Mouse (Mus musculus): ENCODE measurements around the gene Fam181a. TPM values are rescaled to one million over a fixed set of nuclear protein-coding genes. Genes with fewer than 3 reads are reported as not detected.

The Fam181a gene
- polyA plus RNA-seq, 1 experiment from 2014 or later, result not detected

DNA sequence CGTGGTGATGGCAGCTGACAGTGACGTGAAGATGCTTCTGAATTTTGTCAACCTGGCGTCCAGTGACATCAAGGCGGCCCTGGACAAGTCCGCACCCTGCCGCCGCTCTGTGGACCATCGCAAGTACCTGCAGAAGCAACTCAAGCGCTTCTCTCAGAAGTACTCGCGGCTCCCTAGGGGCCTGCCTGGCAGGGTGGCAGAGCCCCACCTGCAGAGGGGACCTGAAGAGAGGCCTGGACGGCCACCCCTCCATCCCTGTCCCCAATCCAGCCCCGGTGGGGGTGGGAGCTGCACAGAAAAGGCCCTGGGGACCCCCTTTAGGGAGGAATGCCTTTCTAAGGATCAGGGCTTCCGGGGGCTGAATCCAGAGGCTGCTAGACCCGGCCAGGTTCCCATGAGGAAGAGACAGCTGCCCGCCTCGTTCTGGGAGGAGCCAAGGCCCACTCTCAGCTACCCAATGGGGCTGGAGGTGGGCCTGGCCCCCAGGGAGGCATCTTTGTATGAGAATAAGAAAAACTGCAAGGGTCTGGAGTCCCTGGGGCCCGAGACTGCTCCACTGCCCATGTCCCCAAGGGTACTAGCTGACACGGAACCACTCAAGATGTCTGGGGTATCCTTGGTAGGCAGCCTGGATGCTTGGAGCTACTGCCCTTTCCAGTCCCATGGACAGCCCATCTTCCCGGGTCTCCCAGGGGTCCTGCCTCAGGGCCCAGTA, 5.2 kb downstream of the Fam181a start:
- no peak for ATAC-seq (ENCODE audit: borderline replicate concordance, extremely low read depth, low FRiP score, low TSS enrichment)
- H3K4me1 ChIP-seq, result peaks cover 8% of the 10 kb centered on the region; the same call in 1 of the 2 replicates
- H3K36me3 ChIP-seq, result no peaks in the 10 kb centered on the region
- no peak overlapping the region for H3K27ac ChIP-seq
- no peaks in the 10 kb centered on the region for H3K9me3 ChIP-seq
- no peak overlapping the region for H3K4me2 ChIP-seq
- H3K4me3 ChIP-seq, result no peak overlapping the region
- WGBS, result 43% methylated on average over 20 of the region's 20 CpGs
- peaks cover 24% of the 10 kb centered on the region; the same call in 1 of the 2 replicates for H3K27me3 ChIP-seq
- H3K9ac ChIP-seq, result no peak overlapping the region

DNA sequence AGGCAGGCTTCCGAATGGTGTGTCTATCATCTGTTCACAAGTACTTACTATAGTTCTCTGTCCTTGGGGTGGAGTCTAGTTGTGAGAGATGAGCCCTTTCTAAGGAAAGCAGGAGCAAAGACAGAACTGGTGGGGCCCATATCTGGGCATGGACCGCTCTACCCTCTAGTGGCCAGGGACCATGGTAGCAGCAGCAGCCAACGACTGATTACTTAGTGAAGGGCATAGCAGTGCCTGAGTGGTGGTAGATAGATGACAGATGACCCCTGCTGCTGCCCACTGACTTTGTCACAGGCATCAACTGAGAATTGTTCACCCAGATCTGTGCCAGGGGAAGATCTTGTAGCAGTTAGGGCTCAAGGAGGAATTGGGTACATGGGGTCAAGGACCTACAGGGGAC, 12.0 kb downstream of the Fam181a start:
- Histone ChIP-seq H3K27ac (no peak overlapping the region), H3K4me3 (no peak overlapping the region), H3K36me3 (no peaks in the 10 kb centered on the region), H3K9me3 (no peaks in the 10 kb centered on the region), H3K4me2 (no peak overlapping the region), H3K27me3 (peaks cover 17% of the 10 kb centered on the region), H3K4me1 (peaks cover 6% of the 10 kb centered on the region; the same call in 1 of the 2 replicates), H3K9ac (no peak overlapping the region)
- ATAC-seq (ENCODE audit: borderline replicate concordance, extremely low read depth, low FRiP score, low TSS enrichment), result no peak
- 38% methylated on average over 3 of the region's 3 CpGs for WGBS

DNA sequence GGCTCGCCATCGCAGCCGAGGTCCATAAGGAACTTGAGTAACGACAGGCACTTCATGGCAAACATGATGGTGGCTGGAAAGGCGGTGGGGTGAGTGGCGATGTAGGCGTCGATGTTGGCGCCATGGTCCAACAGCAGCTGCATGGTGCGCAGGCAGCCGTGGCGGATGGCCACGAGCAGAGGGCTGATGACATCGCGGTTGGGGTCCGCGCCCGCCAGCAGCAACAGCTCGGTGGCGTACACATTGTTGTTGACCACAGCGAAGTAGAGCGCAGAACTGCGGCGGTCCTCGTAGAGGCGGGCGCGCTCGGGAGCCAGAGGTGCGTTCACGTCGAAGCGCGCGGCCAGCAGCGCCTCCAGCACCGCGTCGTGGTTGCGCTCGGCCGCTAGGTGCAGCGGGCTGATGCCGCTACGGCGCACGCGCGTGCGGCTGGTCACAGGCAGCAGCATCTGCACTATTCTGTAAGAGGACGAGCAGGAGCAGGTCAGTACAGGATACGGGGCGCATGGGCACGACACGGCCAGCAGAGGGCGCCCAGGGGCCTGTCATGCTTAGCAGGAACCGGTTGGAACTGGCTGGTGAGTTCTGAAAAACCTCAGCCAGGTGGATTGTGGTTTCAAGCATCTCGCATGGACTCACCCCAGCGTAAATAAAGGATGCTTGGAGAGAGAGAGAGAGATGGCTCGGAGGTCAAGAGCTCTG, 14.5 kb downstream of the Fam181a start:
- WGBS, result 5% methylated on average over 60 of the region's 60 CpGs
- ATAC-seq (ENCODE audit: borderline replicate concordance, extremely low read depth, low FRiP score, low TSS enrichment), result peak; percentile 83
- no peak overlapping the region for H3K9ac ChIP-seq

DNA sequence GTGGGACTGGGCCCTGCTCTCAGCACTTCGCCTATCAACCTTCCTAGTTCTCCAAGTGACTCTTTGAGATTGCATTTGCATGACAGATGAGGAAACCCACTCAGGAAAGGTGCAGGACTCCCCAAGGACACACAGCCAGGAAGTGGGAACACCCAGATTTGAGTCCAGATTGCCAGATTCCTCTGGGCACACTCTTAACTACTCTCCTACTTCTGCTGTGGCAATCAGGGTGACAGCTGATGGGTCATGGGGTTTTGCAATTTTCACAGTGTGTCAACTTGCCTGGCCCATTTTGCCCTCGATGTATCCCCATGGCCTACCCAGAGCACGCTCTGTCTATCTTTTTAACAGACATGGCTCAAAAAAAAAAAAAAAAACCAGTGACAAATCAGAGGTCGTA, 15.8 kb downstream of the Fam181a start:
- Histone ChIP-seq H3K9me3 (no peaks in the 10 kb centered on the region), H3K9ac (no peak overlapping the region), H3K4me1 (peaks cover 6% of the 10 kb centered on the region; the same call in 1 of the 2 replicates), H3K4me2 (no peak overlapping the region), H3K36me3 (no peaks in the 10 kb centered on the region), H3K27ac (no peak overlapping the region), H3K4me3 (no peak overlapping the region), H3K27me3 (peaks cover 17% of the 10 kb centered on the region)
- WGBS, result 63% methylated on average over 4 of the region's 4 CpGs
- no peak for ATAC-seq (ENCODE audit: borderline replicate concordance, extremely low read depth, low FRiP score, low TSS enrichment)

More for the DNA sequence above, 14.5 kb downstream of the Fam181a start:
- no peaks in the 10 kb centered on the region for H3K36me3 ChIP-seq
- H3K4me3 ChIP-seq, result peak overlapping the region; percentile 27
- peak overlapping the region; percentile 64 for H3K4me2 ChIP-seq
- no peak overlapping the region for H3K27ac ChIP-seq
- H3K9me3 ChIP-seq, result no peaks in the 10 kb centered on the region
- H3K4me1 ChIP-seq, result peaks cover 6% of the 10 kb centered on the region; the same call in 1 of the 2 replicates
- H3K27me3 ChIP-seq, result peaks cover 17% of the 10 kb centered on the region

DNA sequence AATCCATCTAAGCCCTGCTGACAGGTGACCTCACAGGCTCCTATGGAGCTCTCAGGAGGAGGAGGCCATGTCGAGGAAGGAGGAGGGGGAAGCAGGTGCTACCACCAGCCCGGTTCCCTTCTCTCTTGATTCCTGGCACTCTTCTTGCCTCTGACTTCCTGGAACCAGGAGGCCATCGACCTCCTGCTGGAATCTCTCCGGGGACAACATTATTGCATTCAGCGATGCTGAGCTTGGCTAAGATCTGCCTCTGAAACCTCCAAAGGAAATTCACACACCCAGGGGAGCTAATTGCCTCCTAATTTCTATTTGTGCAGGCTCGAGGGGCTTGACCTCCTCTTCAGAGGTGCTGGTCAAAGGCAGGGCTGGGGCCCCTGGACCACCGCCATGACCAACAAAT, 16.3 kb downstream of the Fam181a start:
- Histone ChIP-seq H3K36me3 (no peaks in the 10 kb centered on the region), H3K4me1 (peaks cover 6% of the 10 kb centered on the region; the same call in 1 of the 2 replicates), H3K9ac (no peak overlapping the region), H3K9me3 (no peaks in the 10 kb centered on the region), H3K4me2 (no peak overlapping the region), H3K4me3 (no peak overlapping the region), H3K27me3 (peaks cover 17% of the 10 kb centered on the region), H3K27ac (no peak overlapping the region)
- ATAC-seq (ENCODE audit: borderline replicate concordance, extremely low read depth, low FRiP score, low TSS enrichment), result no peak
- WGBS, result 23% methylated on average over 7 of the region's 7 CpGs

DNA sequence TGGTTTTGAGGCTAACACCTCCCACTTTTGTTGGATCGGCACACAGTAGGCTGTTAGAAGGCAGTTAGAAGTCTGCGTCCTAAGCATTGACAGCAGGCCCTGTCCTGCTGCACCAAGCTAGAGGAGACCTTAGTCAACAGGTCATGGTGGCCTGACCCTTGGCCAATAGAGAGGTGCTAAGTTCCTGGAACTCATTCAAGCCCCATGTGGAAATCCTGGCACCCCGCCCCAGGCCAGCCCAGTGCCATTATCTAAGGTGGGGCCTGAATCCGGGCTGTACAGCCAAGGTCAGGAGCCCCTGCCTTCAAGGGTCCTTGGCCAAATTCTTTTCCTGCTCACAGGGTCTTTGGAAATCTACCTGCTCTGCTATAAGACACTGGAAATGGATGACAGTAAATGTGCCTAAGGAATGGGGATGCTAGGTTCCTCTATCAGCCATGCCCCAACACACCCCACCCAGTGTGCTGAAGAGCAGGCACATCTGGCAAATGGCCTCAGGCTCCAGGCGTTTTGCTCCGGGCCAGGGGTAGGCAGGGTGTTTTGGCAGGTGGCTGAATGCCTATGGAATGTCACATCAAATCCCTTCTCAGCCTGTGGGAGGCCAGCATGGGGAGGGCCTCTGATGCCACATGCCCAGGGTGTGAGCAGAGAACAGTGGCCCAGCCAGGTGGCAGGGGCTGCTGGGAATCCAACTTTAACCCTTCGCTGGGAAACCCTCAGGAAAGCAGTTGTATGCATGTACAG, 17.8 kb downstream of the Fam181a start:
- 49% methylated on average over 7 of the region's 7 CpGs for WGBS
- no peak overlapping the region for H3K4me2 ChIP-seq

DNA sequence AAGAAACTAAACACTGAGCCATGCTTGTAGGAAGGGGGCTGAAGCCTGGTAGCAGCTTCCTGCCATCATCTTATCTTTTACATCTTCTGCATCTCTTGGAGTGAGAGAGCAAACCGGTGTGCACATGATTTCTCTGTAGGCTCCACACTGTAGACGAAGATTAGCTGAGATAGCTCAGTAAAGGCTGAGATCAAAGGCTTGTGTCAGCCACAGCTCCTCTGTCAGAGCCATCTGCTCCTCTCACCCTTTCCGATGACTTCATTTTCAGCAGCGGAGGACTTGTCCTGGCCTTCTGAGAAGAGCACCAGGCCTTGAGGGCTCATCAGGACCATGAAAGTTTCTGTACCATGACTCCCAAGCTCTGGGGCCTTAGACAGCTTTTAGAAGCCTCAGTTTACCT, 20.7 kb downstream of the Fam181a start:
- Histone ChIP-seq H3K36me3 (no peaks in the 10 kb centered on the region), H3K27me3 (no peaks in the 10 kb centered on the region), H3K4me3 (no peak overlapping the region), H3K4me1 (no peaks in the 10 kb centered on the region), H3K9ac (no peak overlapping the region), H3K27ac (no peak overlapping the region), H3K4me2 (no peak overlapping the region), H3K9me3 (no peaks in the 10 kb centered on the region)
- WGBS, result 30% methylated on average over 4 of the region's 4 CpGs
- no peak for ATAC-seq (ENCODE audit: borderline replicate concordance, extremely low read depth, low FRiP score, low TSS enrichment)

More for the DNA sequence above, 17.8 kb downstream of the Fam181a start:
- Histone ChIP-seq H3K27me3 (peaks cover 17% of the 10 kb centered on the region), H3K9me3 (no peaks in the 10 kb centered on the region), H3K4me1 (peaks cover 6% of the 10 kb centered on the region; the same call in 1 of the 2 replicates), H3K9ac (no peak overlapping the region), H3K27ac (no peak overlapping the region), H3K4me3 (no peak overlapping the region), H3K36me3 (no peaks in the 10 kb centered on the region)
- no peak for ATAC-seq (ENCODE audit: borderline replicate concordance, extremely low read depth, low FRiP score, low TSS enrichment)

DNA sequence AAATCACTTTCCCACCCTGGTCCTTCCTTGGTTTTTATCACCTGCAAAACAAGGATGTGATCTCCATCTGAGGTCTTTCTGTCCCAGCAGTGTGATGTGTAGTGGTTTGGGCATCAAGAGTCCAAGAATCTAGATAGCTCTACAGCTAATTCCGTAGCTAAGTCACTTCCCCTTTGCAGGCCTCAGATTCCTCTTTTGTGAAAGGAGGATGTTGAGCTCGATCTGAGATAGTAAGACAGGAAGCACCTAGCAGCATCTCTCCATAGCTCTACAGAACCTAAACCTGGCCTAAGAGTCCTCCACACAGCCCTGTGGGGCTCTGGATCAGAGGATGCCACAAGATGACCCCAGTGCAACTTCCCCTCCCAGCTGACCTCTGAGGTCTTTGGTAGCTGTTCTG, 22.1 kb downstream of the Fam181a start:
- no peak for ATAC-seq (ENCODE audit: borderline replicate concordance, extremely low read depth, low FRiP score, low TSS enrichment)
- no peak overlapping the region for H3K4me3 ChIP-seq
- H3K36me3 ChIP-seq, result no peaks in the 10 kb centered on the region
- whole genome bisulfite sequencing, result 71% methylated on average over 2 of the region's 2 CpGs
- no peak overlapping the region for H3K9ac ChIP-seq
- no peaks in the 10 kb centered on the region for H3K27me3 ChIP-seq
- no peak overlapping the region for H3K27ac ChIP-seq
- no peak overlapping the region for H3K4me2 ChIP-seq
- H3K4me1 ChIP-seq, result no peaks in the 10 kb centered on the region
- H3K9me3 ChIP-seq, result no peaks in the 10 kb centered on the region

DNA sequence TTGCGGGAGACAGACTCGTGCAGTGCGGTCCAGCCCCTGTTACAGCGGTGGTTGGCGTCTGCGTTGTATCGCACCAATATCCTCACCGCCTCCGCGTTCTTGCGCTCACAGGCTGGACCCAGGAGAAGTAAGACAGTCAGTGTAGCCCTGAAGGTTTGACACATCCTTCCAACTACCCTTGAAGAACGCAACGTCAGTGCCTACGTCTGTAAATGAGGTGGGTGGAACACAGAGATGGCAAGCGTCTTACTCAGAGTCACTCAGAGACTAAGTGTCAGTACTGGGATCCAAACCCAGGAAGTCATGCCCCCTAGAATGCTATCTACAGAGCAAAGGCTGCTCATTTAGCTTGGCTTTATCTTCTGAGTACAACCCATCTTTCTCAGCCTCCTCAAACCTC, 22.7 kb downstream of the Fam181a start:
- Histone ChIP-seq H3K27ac (no peak overlapping the region), H3K27me3 (no peaks in the 10 kb centered on the region), H3K4me1 (no peaks in the 10 kb centered on the region), H3K36me3 (no peaks in the 10 kb centered on the region), H3K9ac (no peak overlapping the region), H3K4me2 (no peak overlapping the region), H3K4me3 (no peak overlapping the region), H3K9me3 (no peaks in the 10 kb centered on the region)
- 92% methylated on average over 15 of the region's 15 CpGs for WGBS
- ATAC-seq (ENCODE audit: borderline replicate concordance, extremely low read depth, low FRiP score, low TSS enrichment), result no peak

DNA sequence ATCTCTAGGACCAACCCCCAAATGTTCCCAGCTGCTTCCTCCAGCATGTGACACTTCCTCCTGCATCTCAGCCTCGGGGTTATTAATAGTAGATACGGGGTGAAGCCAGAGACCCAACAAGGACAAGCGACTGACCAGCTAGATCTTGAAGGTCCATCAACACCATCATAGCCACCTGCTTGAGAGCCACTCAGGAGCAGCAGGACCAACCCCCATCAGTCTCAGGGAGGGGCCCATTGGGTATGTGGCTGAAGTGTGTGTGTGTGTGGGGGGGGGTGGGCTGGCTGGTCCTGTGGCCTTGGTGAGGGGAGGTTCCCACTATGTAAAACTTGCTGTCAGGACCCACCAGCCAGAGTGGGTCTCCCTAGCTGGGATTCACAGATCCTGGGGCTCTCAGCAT, 26.0 kb downstream of the Fam181a start:
- no peak overlapping the region for H3K27ac ChIP-seq
- H3K4me1 ChIP-seq, result no peaks in the 10 kb centered on the region
- H3K4me3 ChIP-seq, result no peak overlapping the region

DNA sequence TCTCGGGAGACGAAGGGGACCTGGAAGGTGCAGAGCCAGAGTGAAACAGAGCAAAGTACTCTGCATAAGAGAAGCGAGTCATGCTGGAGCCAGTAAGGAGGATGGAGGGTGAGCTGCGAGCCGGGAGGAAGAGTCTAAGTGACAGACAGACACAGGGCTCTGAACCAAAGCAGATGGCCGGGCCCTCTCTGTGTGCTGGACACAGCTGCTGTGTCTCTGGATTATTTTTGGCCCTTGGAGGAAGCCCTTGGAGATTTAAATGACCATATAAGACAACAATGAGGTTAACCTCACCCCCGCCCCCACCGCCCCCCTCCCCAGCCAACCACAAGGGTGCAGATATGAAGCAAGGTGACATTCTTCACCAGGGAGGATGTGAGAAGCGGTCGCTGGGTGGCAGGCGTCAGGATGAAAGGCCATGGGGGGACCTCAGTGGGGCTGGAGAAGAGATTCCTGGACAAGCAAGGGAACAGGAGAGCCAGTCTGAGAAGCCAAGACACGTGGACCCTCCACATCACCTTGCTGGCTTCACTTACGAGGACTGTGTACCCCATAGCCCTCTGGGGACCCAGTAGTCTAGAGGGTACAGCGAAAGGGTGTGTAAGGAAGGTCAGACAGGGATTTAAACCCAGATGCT, 27.5 kb downstream of the Fam181a start:
- Histone ChIP-seq H3K9ac (no peak overlapping the region), H3K4me3 (no peak overlapping the region), H3K4me1 (no peaks in the 10 kb centered on the region), H3K9me3 (no peaks in the 10 kb centered on the region), H3K27ac (no peak overlapping the region), H3K27me3 (no peaks in the 10 kb centered on the region), H3K36me3 (no peaks in the 10 kb centered on the region), H3K4me2 (no peak overlapping the region)
- 61% methylated on average over 14 of the region's 14 CpGs for WGBS
- ATAC-seq (ENCODE audit: borderline replicate concordance, extremely low read depth, low FRiP score, low TSS enrichment), result no peak

More for the DNA sequence above, 26.0 kb downstream of the Fam181a start:
- no peak overlapping the region for H3K9ac ChIP-seq
- H3K4me2 ChIP-seq, result no peak overlapping the region
- ATAC-seq (ENCODE audit: borderline replicate concordance, extremely low read depth, low FRiP score, low TSS enrichment), result no peak
- H3K27me3 ChIP-seq, result no peaks in the 10 kb centered on the region
- 66% methylated on average over 3 of the region's 3 CpGs for WGBS
- H3K9me3 ChIP-seq, result no peaks in the 10 kb centered on the region
- no peaks in the 10 kb centered on the region for H3K36me3 ChIP-seq

All from lung, embryonic 15.5 days (tissue).